Mouse (Mus musculus) bone marrow macrophage, adult 2 months (primary cell): ENCODE data around the gene Ankrd54.

Experiments
- CTCF ChIP-seq: IDR thresholded peaks from 2 replicates; pipeline ENCODE4 v1.5.1; 2012; ENCODE audit warnings: low read depth, mild to moderate bottlenecking, low read length, moderate library complexity
- POLR2A ChIP-seq: IDR thresholded peaks from 2 replicates; pipeline ENCODE4 v1.6.1; 2012; ENCODE audit warnings: mild to moderate bottlenecking, low read depth, low read length, borderline replicate concordance

GRCm38 (mm10) chr15:79038853-79039252 is 23.8 kb downstream of the Ankrd54 start:
- TF ChIP-seq CTCF: peak; percentile 69
- no peak for TF ChIP-seq POLR2A
